Mouse (Mus musculus) brain, embryonic 14.5 days (tissue): ENCODE results near the gene Kcne2.

Experiments used
- CTCF ChIP-seq: fragments of 200-500 bp; IDR thresholded peaks from 2 replicates; pipeline ENCODE4 v1.5.1; 2012; ENCODE audit warnings: inconsistent platforms, mild to moderate bottlenecking, moderate library complexity, borderline replicate concordance; ENCODE audit not compliant: insufficient read depth, insufficient read length; ENCODE audit errors: extremely low read depth
- POLR2A ChIP-seq: fragments of 200-500 bp; IDR thresholded peaks from 2 replicates; pipeline ENCODE4 v1.6.1; 2012; ENCODE audit warnings: mild to moderate bottlenecking, inconsistent platforms, borderline replicate concordance; ENCODE audit not compliant: poor library complexity, insufficient read depth, insufficient read length, severe bottlenecking; ENCODE audit errors: extremely low read depth

- TF ChIP-seq POLR2A (no peak), CTCF (no peak)
Observed at GRCm38 (mm10) chr16:92245909-92246308, 46.3 kb upstream of the Kcne2 start.
